Mouse (Mus musculus): ENCODE measurements around the gene Sf1.

The Sf1 gene

DNA sequence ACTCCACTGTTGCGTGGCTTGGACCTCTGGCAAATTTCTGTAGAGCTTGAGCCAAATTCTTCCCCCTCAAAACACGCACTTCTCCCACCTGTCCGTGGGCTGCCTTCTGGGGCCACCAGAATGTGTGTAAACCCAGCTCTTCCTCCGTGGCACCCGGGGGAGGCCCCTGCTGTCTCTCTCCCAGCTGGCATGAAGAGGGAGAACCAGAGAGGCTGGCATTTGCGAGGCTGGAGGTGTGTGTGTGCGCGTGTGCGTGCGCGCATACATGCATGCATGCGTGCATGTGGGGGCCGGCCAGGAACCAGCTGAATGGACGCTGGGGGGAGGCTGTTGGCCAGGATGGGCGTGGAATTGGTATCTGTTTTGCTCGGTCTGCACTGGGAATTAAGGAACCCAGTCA, 59.8 kb downstream of the Sf1 start:
- DNase-seq = no peak

DNA sequence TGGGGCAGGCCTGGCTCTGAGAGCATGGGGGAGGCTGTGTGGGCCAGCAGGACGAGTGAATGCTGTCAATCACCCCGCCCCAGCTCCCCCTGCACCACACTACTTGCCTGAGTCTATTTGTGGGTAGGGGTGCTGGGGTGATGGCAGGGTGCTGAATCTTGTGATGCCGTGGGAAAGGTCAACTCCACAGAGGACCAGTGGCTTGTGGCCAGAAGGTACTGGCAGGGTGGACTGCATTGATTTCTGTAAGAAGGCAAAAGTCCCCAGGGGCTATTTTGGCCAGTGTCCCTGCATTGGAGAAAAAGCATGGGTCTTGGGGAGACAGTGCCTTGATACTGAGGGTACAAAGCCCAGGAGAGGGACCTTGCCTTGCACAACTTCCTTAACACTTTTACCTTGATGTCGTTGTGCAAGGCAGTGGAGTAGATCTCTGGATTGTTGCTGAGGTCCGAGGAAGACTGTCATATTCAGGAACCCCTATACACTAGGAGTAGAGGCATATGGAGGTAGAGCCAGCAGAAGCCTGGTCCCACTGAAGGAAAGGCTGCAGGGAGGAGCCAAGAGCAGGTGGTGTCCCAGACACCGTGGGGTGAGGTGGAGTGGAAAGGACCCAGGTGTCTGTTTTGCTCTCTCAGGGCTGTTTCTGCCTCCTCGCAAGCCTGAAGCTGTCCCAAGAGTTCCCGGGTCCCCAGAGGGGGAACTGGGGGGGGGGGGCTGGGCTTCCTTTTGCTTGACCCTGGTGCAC, 60.8 kb downstream of the Sf1 start:
- DNase-seq = no peak

GRCm38 (mm10) chr19:6425595-6425994, 62.1 kb downstream of the Sf1 start:
- DNase-seq = no peak

DNA sequence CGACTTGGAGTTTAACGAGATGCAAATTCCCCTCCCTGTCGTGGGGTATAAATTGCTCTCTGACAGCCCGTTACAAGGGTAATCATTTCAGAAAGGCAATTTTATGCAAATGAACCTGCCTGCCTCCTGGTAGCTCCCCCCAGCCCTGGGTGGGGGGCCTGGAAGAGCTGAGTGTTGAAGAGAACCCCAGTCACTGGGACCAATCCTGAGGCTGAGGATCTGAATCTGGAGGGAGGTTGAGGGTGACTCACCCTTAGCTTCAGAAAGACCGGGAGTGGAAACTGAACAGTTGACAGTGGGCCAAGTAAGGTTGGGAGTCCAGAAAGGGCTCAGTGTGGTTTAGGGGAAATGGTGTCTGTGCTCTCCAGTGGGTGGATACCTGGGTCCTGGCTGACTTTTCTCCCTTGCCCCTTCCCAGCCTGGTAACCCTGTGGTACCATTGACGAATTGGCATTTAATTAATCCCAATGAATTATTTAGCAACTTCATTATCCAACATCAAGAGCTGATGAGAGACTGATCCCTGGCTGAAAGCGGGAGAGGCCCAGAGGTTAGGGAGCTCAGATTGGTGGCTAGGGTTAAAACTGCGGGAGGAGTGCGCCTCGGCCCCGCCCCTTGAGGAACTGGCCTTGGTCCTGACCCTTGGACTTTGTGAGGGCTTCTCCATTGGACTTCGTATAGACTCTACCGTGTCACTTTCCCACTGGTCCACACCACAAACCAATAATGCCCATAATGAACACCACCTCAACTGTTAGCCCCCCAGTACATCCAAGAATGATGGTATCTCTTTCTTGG, 63.4 kb downstream of the Sf1 start:
- peak; percentile 58 for DNase-seq

Measured in thymus, postnatal 4 days (tissue).